Mouse (Mus musculus): Measurements from ENCODE around the gene Ccnk.

DNA sequence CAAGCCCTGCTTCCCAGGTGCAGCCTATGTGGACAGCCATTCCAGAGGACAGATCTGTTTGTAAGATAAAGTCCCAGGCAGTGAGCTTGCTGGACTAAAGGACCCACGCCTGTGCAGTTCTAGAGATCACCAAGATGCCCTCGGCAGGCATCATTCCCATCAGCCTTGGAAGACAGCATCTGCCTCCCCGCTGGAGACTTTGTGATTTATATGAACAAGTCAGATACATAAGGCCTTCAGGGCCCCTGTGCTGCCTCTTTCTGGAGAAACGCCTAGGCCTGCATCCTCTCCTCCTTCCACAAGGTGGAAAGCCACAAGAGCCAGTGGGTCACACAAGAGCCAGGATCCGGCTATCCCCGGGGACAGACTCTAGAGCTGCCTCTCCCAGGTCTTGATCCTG, 62.2 kb downstream of the Ccnk start:
- no peak for TF ChIP-seq E2F4 (IDR thresholded peaks at IDR 0.05; ENCODE audit: insufficient read depth)
- TF ChIP-seq POLR2A (IDR thresholded peaks at IDR 0.05; ENCODE audit: insufficient read length, low read depth) = no peak
- TF ChIP-seq MAX (IDR thresholded peaks at IDR 0.05; ENCODE audit: low read depth) = no peak
- TF ChIP-seq TCF12 (IDR thresholded peaks at IDR 0.05; ENCODE audit: insufficient read depth, poor library complexity, severe bottlenecking) = no peak
- TF ChIP-seq MYOG (IDR thresholded peaks at IDR 0.05; ENCODE audit: control insufficient read depth in 1 of 3, insufficient read depth in 1 of 3, insufficient read length in 2 of 3, low read depth in 2 of 3) = no peak
- TF ChIP-seq USF1 (IDR thresholded peaks at IDR 0.05; ENCODE audit: low read depth) = no peak
- TF ChIP-seq POLR2AphosphoS2 (IDR thresholded peaks at IDR 0.05; ENCODE audit: insufficient read length, low read depth) = no peak
- no peak for TF ChIP-seq SRF (IDR thresholded peaks at IDR 0.05; ENCODE audit: control insufficient read depth, insufficient read length, low read depth)

Data from myocyte (in vitro differentiated cells).